ENCODE assay signal across 14 mouse cellular contexts in the genomic region with DNA sequence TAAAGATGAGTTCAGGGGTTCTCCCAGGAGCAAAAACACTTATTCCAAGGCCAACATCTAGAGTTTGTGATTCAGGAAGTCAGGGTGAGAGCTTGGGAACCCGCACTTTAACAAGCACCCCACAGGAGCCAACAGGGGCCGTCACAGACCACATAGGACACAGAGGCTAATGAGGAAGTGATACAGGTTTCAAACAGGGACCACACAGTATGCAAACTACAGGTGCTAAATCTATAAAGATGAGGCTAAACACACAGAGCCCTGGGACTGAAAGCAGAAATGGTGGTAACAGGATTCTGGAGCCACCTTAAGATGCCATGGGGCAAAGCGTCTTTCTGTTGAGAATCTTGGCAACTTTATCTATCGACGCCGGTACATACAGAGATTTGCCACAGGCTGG. TPM values are rescaled to one million over a fixed set of nuclear protein-coding genes. Genes with fewer than 3 reads are reported as not detected.
DNase-seq lines count a peak whose midpoint lies in the region; ATAC-seq and TF ChIP-seq lines count a peak whose summit lies in the region.
"Had no signal": no experiment of that assay in that cellular context is flagged by ENCODE, and none has a peak within 500 bp of the region (broad histone marks: within the 10 kb centered on the region; RNA-seq: fewer than 3 reads in every experiment).

No protein-coding gene starts in this region.

- whole genome bisulfite sequencing in forebrain, postnatal 0 days = 82% methylated on average over 6 of the region's 6 CpGs
- 92% methylated on average over 6 of the region's 6 CpGs for WGBS in midbrain, embryonic 11.5 days
- 85% methylated on average over 6 of the region's 6 CpGs for WGBS in olfactory bulb, adult 2 months

- H3K4me3 ChIP-seq in layer of hippocampus, adult 2 months = no peak overlapping the region
- no peak overlapping the region for H3K4me3 ChIP-seq in forebrain, postnatal 0 days (ENCODE audit: low read depth, low read length)
- H3K4me3 ChIP-seq in midbrain, embryonic 11.5 days (ENCODE audit: low read depth, low read length) = no peak overlapping the region
- no peak overlapping the region for H3K4me3 ChIP-seq in olfactory bulb, adult 2 months (ENCODE audit: insufficient read depth, low read depth, low read length)
- H3K4me3 ChIP-seq: embryonic facial prominence, embryonic 15.5 days; lung, embryonic 15.5 days had no signal

- DNase-seq in layer of hippocampus, adult 2 months (ENCODE audit: low spot score in 2 of 2) = no peak
- DNase-seq in layer of hippocampus, adult 11-12 months (ENCODE audit: low spot score) = no peak
- DNase-seq in forebrain, postnatal 0 days = no peak
- no peak for DNase-seq in midbrain, embryonic 11.5 days (ENCODE audit: low spot score, missing footprints)
- no peak for DNase-seq in lung, postnatal 25 days (ENCODE audit: low spot score)
- DNase-seq in thymus, postnatal 0 days (ENCODE audit: low spot score) = no peak
- DNase-seq in cerebellum, adult 9-11 months = no peak
- DNase-seq: cerebellum, adult 8-10 months; heart, adult 11 months; thymus, adult 18-20 months had no signal

- H3K9ac ChIP-seq in forebrain, postnatal 0 days = no peak overlapping the region
- H3K9ac ChIP-seq in midbrain, embryonic 11.5 days (ENCODE audit: low read length) = no peak overlapping the region
- H3K9ac ChIP-seq: embryonic facial prominence, embryonic 15.5 days; lung, embryonic 15.5 days had no signal

- TF ChIP-seq POLR2A in olfactory bulb, adult 2 months (IDR thresholded peaks at IDR 0.05; ENCODE audit: insufficient read depth, low read depth, low read length) = no peak

- H3K4me1 ChIP-seq in forebrain, postnatal 0 days (ENCODE audit: insufficient read depth) = peaks cover 11% of the 10 kb centered on the region; the same call in 1 of the 2 replicates
- peaks cover 19% of the 10 kb centered on the region for H3K4me1 ChIP-seq in midbrain, embryonic 11.5 days (ENCODE audit: control insufficient read depth, insufficient read depth, low read length)
- peaks cover 22% of the 10 kb centered on the region for H3K4me1 ChIP-seq in olfactory bulb, adult 2 months (ENCODE audit: control insufficient read depth, insufficient read depth, low read length)

- H3K9me3 ChIP-seq in forebrain, postnatal 0 days (ENCODE audit: low read length) = no peaks in the 10 kb centered on the region
- H3K9me3 ChIP-seq in midbrain, embryonic 11.5 days (ENCODE audit: control insufficient read depth, low read length) = no peaks in the 10 kb centered on the region
- H3K9me3 ChIP-seq: embryonic facial prominence, embryonic 15.5 days; lung, embryonic 15.5 days had no signal

- no peak for ATAC-seq in forebrain, postnatal 0 days
- no peak for ATAC-seq in midbrain, embryonic 11.5 days (ENCODE audit: low FRiP score)
- ATAC-seq: intestine, postnatal 0 days had no signal

- H3K36me3 ChIP-seq in forebrain, postnatal 0 days (ENCODE audit: insufficient read depth) = no peaks in the 10 kb centered on the region
- no peaks in the 10 kb centered on the region for H3K36me3 ChIP-seq in midbrain, embryonic 11.5 days (ENCODE audit: control insufficient read depth, insufficient read depth, low read length)
- H3K36me3 ChIP-seq: embryonic facial prominence, embryonic 15.5 days; lung, embryonic 15.5 days had no signal

- no peaks in the 10 kb centered on the region for H3K27me3 ChIP-seq in forebrain, postnatal 0 days (ENCODE audit: insufficient read depth, low read length)
- H3K27me3 ChIP-seq in midbrain, embryonic 11.5 days (ENCODE audit: control insufficient read depth, insufficient read depth, low read length) = no peaks in the 10 kb centered on the region
- H3K27me3 ChIP-seq: embryonic facial prominence, embryonic 15.5 days; lung, embryonic 15.5 days had no signal

- no peak for TF ChIP-seq CTCF in layer of hippocampus, adult 2 months (conservative IDR thresholded peaks at IDR 0.05)
- no peak for TF ChIP-seq CTCF in forebrain, postnatal 0 days (IDR thresholded peaks at IDR 0.05; ENCODE audit: low read depth)
- TF ChIP-seq CTCF in olfactory bulb, adult 2 months (IDR thresholded peaks at IDR 0.05; ENCODE audit: insufficient read depth, low read depth, low read length) = no peak

- H3K27ac ChIP-seq in layer of hippocampus, adult 2 months = peak overlapping the region; percentile 84
- H3K27ac ChIP-seq in forebrain, postnatal 0 days (ENCODE audit: low read depth, low read length) = peak overlapping the region; percentile 47
- 0 out of 2 replicates have a peak overlapping the region, but pooled peaks have one; percentile 57 for H3K27ac ChIP-seq in midbrain, embryonic 11.5 days (ENCODE audit: low read depth, low read length)
- peak overlapping the region; percentile 54; the same call in 1 of the 2 replicates for H3K27ac ChIP-seq in olfactory bulb, adult 2 months (ENCODE audit: insufficient read depth, low read depth, low read length)
- H3K27ac ChIP-seq: embryonic facial prominence, embryonic 15.5 days; lung, embryonic 15.5 days had no signal

- H3K4me2 ChIP-seq in forebrain, postnatal 0 days (ENCODE audit: low read depth) = no peak overlapping the region
- no peak overlapping the region for H3K4me2 ChIP-seq in midbrain, embryonic 11.5 days
- H3K4me2 ChIP-seq: embryonic facial prominence, embryonic 15.5 days; lung, embryonic 15.5 days had no signal

RNA-seq across cellular contexts. Expression of gene Coro2b, which starts 27.2 kb away (rescaled TPM):
- total RNA-seq in layer of hippocampus, adult 2 months (2021) = 100 to 1,000 TPM; 226 to 243 TPM
- 43.3 and 53.2 TPM in 2 replicates for total RNA-seq in forebrain, postnatal 0 days (2014; rRNA removed)
- polyA plus RNA-seq in forebrain, postnatal 0 days (2015; fragmentation: Nextera tagmentation; extraction: Ambion mirVana) = 24.7 and 31.6 TPM in 2 replicates
- polyA plus RNA-seq in midbrain, embryonic 11.5 days (2014; fragmentation: Nextera tagmentation; extraction: Ambion mirVana) = 15.3 and 15.7 TPM in 2 replicates
- polyA plus RNA-seq in olfactory bulb, adult 2 months (2012; ENCODE audit: insufficient read depth, insufficient read length, low replicate concordance, missing spikeins) = not detected in 2 replicates
- polyA plus RNA-seq in thymus, postnatal 0 days (2015; fragmentation: Nextera tagmentation; extraction: Ambion mirVana) = 3.1 and 3.4 TPM in 2 replicates
